Mouse (Mus musculus) lung, postnatal 4 days (tissue): Measurements from ENCODE around the gene Lmo3.

Experiments
- DNase-seq, 2 experiments: peaks; one replicate each; pipeline ENCODE4 v3.0.0; 2021

The Lmo3 gene

GRCm38 (mm10) chr6:138422671-138423321 lies 159.0 kb downstream of the Lmo3 start:
- no peak for DNase-seq

GRCm38 (mm10) chr6:138421931-138422531 lies 159.7 kb downstream of the Lmo3 start:
- DNase-seq, result no peak

- no peak for DNase-seq
Measured at GRCm38 (mm10) chr6:138421191-138421613, 160.6 kb downstream of the Lmo3 start.

GRCm38 (mm10) chr6:138420536-138420891 lies 161.3 kb downstream of the Lmo3 start:
- no peak for DNase-seq

GRCm38 (mm10) chr6:138419871-138420535 lies 161.8 kb downstream of the Lmo3 start:
- no peak for DNase-seq

GRCm38 (mm10) chr6:138412075-138412474 lies 169.7 kb downstream of the Lmo3 start:
- no peak for DNase-seq

- DNase-seq, result no peak
Measured at GRCm38 (mm10) chr6:138402031-138402430, 179.7 kb downstream of the Lmo3 start.

GRCm38 (mm10) chr6:138398836-138399235 lies 182.9 kb downstream of the Lmo3 start:
- no peak for DNase-seq

GRCm38 (mm10) chr6:138391085-138391484 lies 190.7 kb downstream of the Lmo3 start:
- DNase-seq, result no peak

GRCm38 (mm10) chr6:138388168-138388936 lies 193.4 kb downstream of the Lmo3 start:
- no peak for DNase-seq

GRCm38 (mm10) chr6:138383208-138383607 lies 198.6 kb downstream of the Lmo3 start:
- DNase-seq, result no peak

- no peak for DNase-seq
Measured at GRCm38 (mm10) chr6:138371176-138371575, 210.6 kb downstream of the Lmo3 start.

- DNase-seq, result no peak
Measured at GRCm38 (mm10) chr6:138364111-138364510, 217.7 kb downstream of the Lmo3 start.

- no peak for DNase-seq
Measured at GRCm38 (mm10) chr6:138350587-138351345, 231.0 kb downstream of the Lmo3 start.

GRCm38 (mm10) chr6:138346558-138346957 lies 235.2 kb downstream of the Lmo3 start:
- DNase-seq, result no peak

- DNase-seq, result no peak
Measured at GRCm38 (mm10) chr6:138335858-138336257, 245.9 kb downstream of the Lmo3 start.

GRCm38 (mm10) chr6:138333991-138334390 lies 247.8 kb downstream of the Lmo3 start:
- DNase-seq, result no peak

GRCm38 (mm10) chr6:138325744-138326400 lies 255.9 kb downstream of the Lmo3 start:
- DNase-seq, result peak; percentile 23 to 51

- no peak for DNase-seq
Measured at GRCm38 (mm10) chr6:138325145-138325544, 256.6 kb downstream of the Lmo3 start.

GRCm38 (mm10) chr6:138323325-138323724 lies 258.4 kb downstream of the Lmo3 start:
- DNase-seq, result no peak

- DNase-seq, result no peak
Measured at GRCm38 (mm10) chr6:138320190-138320737, 261.5 kb downstream of the Lmo3 start.
